Mouse (Mus musculus) frontal cortex, adult (tissue): Measurements from ENCODE around the gene Macrod2.

Source experiments
- ATAC-seq: cut with Nextera tagmentation; 2 replicates; pipeline ENCODE4 v1.9.2; 2017; ENCODE audit warnings: mild to moderate bottlenecking, moderate library complexity, mixed read lengths; ENCODE audit not compliant: low TSS enrichment

Gene Macrod2

GRCm38 (mm10) chr2:141201303-141202014 is 806.4 kb downstream of the Macrod2 start:
- ATAC-seq: no peak

- no peak for ATAC-seq
Measured at GRCm38 (mm10) chr2:141202015-141202364, 806.9 kb downstream of the Macrod2 start.

GRCm38 (mm10) chr2:141211346-141211745 is 816.2 kb downstream of the Macrod2 start:
- no peak for ATAC-seq

GRCm38 (mm10) chr2:141212291-141212690 is 817.2 kb downstream of the Macrod2 start:
- no peak for ATAC-seq

GRCm38 (mm10) chr2:141217490-141217889 is 822.4 kb downstream of the Macrod2 start:
- no peak for ATAC-seq

GRCm38 (mm10) chr2:141217925-141218324 is 822.8 kb downstream of the Macrod2 start:
- no peak for ATAC-seq

GRCm38 (mm10) chr2:141228809-141229208 is 833.7 kb downstream of the Macrod2 start:
- peak; percentile 50 for ATAC-seq

- no peak for ATAC-seq
Measured at GRCm38 (mm10) chr2:141229820-141230219, 834.7 kb downstream of the Macrod2 start.

GRCm38 (mm10) chr2:141231011-141231668 is 836.0 kb downstream of the Macrod2 start:
- ATAC-seq: peak; percentile 93

GRCm38 (mm10) chr2:141234306-141234705 is 839.2 kb downstream of the Macrod2 start:
- ATAC-seq: no peak

GRCm38 (mm10) chr2:141234724-141235453 is 839.8 kb downstream of the Macrod2 start:
- ATAC-seq: no peak

- no peak for ATAC-seq
Measured at GRCm38 (mm10) chr2:141247680-141248079, 852.6 kb downstream of the Macrod2 start.

- no peak for ATAC-seq
Measured at GRCm38 (mm10) chr2:141264582-141264981, 869.5 kb downstream of the Macrod2 start.

- ATAC-seq: no peak
Measured at GRCm38 (mm10) chr2:141266591-141266990, 871.5 kb downstream of the Macrod2 start.

- peak; percentile 50; the same call in 1 of the 2 replicates for ATAC-seq
Measured at GRCm38 (mm10) chr2:141271541-141271940, 876.4 kb downstream of the Macrod2 start.

GRCm38 (mm10) chr2:141272966-141273365 is 877.9 kb downstream of the Macrod2 start:
- ATAC-seq: no peak

- no peak for ATAC-seq
Measured at GRCm38 (mm10) chr2:141274262-141274661, 879.2 kb downstream of the Macrod2 start.

- peak; percentile 38; the same call in 1 of the 2 replicates for ATAC-seq
Measured at GRCm38 (mm10) chr2:141279130-141279698, 884.1 kb downstream of the Macrod2 start.

GRCm38 (mm10) chr2:141280817-141281216 is 885.7 kb downstream of the Macrod2 start:
- ATAC-seq: no peak

- no peak for ATAC-seq
Measured at GRCm38 (mm10) chr2:141286110-141286747, 891.1 kb downstream of the Macrod2 start.

- no peak for ATAC-seq
Measured at GRCm38 (mm10) chr2:141288494-141288893, 893.4 kb downstream of the Macrod2 start.
